ENCODE assay signal across 7 mouse cellular contexts in genomic region chr11:107416561-107416926, GRCm38 (mm10). TPM values are rescaled to one million over a fixed set of nuclear protein-coding genes. Genes with fewer than 3 reads are reported as not detected.
DNase-seq lines count a peak whose midpoint lies in the region; ATAC-seq and TF ChIP-seq lines count a peak whose summit lies in the region.

No protein-coding gene starts in this region.

- peak overlapping the region; percentile 31; the same call in 1 of the 2 replicates for H3K27ac ChIP-seq in embryonic facial prominence, embryonic 11.5 days (replicated peaks; ENCODE audit: low read depth, low read length)
- H3K27ac ChIP-seq in layer of hippocampus, adult 2 months, result peak overlapping the region; percentile 88
- H3K27ac ChIP-seq in neural tube, embryonic 13.5 days (replicated peaks), result peak overlapping the region; percentile 66

- H3K9ac ChIP-seq in embryonic facial prominence, embryonic 11.5 days (replicated peaks; ENCODE audit: low read length), result 0 out of 2 replicates have a peak overlapping the region, but pooled peaks have one; percentile 1
- H3K9ac ChIP-seq in neural tube, embryonic 13.5 days, result 0 out of 2 replicates have a peak overlapping the region, but pooled peaks have one; percentile 2

- H3K4me3 ChIP-seq in megakaryocyte, embryonic 14.5 days (replicated peaks), result peak overlapping the region; percentile 90
- no peak overlapping the region for H3K4me3 ChIP-seq in embryonic facial prominence, embryonic 11.5 days (ENCODE audit: low read depth, low read length)
- H3K4me3 ChIP-seq in layer of hippocampus, adult 2 months, result peak overlapping the region; percentile 13; the same call in 1 of the 2 replicates
- H3K4me3 ChIP-seq in neural tube, embryonic 13.5 days, result no peak overlapping the region

- TF ChIP-seq CTCF in layer of hippocampus, adult 2 months (conservative IDR thresholded peaks at IDR 0.05), result no peak

- no peaks in the 10 kb centered on the region for H3K27me3 ChIP-seq in megakaryocyte, embryonic 14.5 days (replicated peaks)
- H3K27me3 ChIP-seq in embryonic facial prominence, embryonic 11.5 days (ENCODE audit: control insufficient read depth, insufficient read depth, low read length), result no peaks in the 10 kb centered on the region
- H3K27me3 ChIP-seq in neural tube, embryonic 13.5 days, result no peaks in the 10 kb centered on the region

- ATAC-seq in megakaryocyte, adult 5-6 weeks (ENCODE audit: poor library complexity, severe bottlenecking), result no peak
- no peak for ATAC-seq in embryonic facial prominence, embryonic 11.5 days (replicated peaks; ENCODE audit: insufficient number of reproducible peaks, low FRiP score, low TSS enrichment, low read depth)
- ATAC-seq in neural tube, embryonic 13.5 days (ENCODE audit: low read depth), result 0 out of 2 replicates have a peak, but pooled peaks have one; percentile 42

- peak; percentile 41 for DNase-seq in embryonic facial prominence, embryonic 11.5 days (ENCODE audit: low spot score)
- peak; percentile 27 to 41 for DNase-seq in layer of hippocampus, adult 2 months (ENCODE audit: low spot score in 2 of 2)
- DNase-seq in gastrocnemius, postnatal 14 days, result no peak
- DNase-seq in lung, postnatal 4 days, result no peak

- no peaks in the 10 kb centered on the region for H3K9me3 ChIP-seq in megakaryocyte, embryonic 14.5 days
- no peaks in the 10 kb centered on the region for H3K9me3 ChIP-seq in embryonic facial prominence, embryonic 11.5 days (replicated peaks; ENCODE audit: control insufficient read depth, low read length)
- H3K9me3 ChIP-seq in neural tube, embryonic 13.5 days, result no peaks in the 10 kb centered on the region

- 14% methylated on average over 4 of the region's 4 CpGs for WGBS in embryonic facial prominence, embryonic 11.5 days
- 2% methylated on average over 4 of the region's 4 CpGs for WGBS in neural tube, embryonic 13.5 days

- intact Hi-C loops in gastrocnemius, postnatal 14 days (cut with DNase I; ENCODE audit: low total_unique reads), result no loop called here

- peaks cover 18% of the 10 kb centered on the region for H3K36me3 ChIP-seq in megakaryocyte, embryonic 14.5 days (replicated peaks; ENCODE audit: low read length)
- no peaks in the 10 kb centered on the region for H3K36me3 ChIP-seq in embryonic facial prominence, embryonic 11.5 days (replicated peaks; ENCODE audit: control insufficient read depth, insufficient read depth, low read depth, low read length)
- H3K36me3 ChIP-seq in neural tube, embryonic 13.5 days, result no peaks in the 10 kb centered on the region

- peaks cover 99% of the 10 kb centered on the region for H3K4me1 ChIP-seq in megakaryocyte, embryonic 14.5 days
- no peaks in the 10 kb centered on the region; the same call in 1 of the 2 replicates for H3K4me1 ChIP-seq in embryonic facial prominence, embryonic 11.5 days (ENCODE audit: control insufficient read depth, insufficient read depth, low read length)
- H3K4me1 ChIP-seq in neural tube, embryonic 13.5 days (replicated peaks), result peaks cover 57% of the 10 kb centered on the region

- H3K4me2 ChIP-seq in embryonic facial prominence, embryonic 11.5 days (ENCODE audit: low read depth, low read length), result no peak overlapping the region
- H3K4me2 ChIP-seq in neural tube, embryonic 13.5 days, result peak overlapping the region; percentile 37

RNA-seq across cellular contexts. Expression of gene Pitpnc1, which starts 54.0 kb away (rescaled TPM):
- 1.4 and 5.1 TPM in 2 replicates for polyA plus RNA-seq in megakaryocyte, embryonic 14.5 days (2012; ENCODE audit: insufficient read depth, low replicate concordance)
- total RNA-seq in megakaryocyte, adult 5-6 weeks (2015), result 14.5 and 15.4 TPM in 2 replicates
- 8.5 and 11.7 TPM in 2 replicates for total RNA-seq in megakaryocyte, adult 5-6 weeks (2017)
- polyA plus RNA-seq in embryonic facial prominence, embryonic 11.5 days (2014; fragmentation: Nextera tagmentation; extraction: Ambion mirVana), result 43.6 and 45.1 TPM in 2 replicates
- 10 to 100 TPM; 54.3 to 60.0 TPM for total RNA-seq in layer of hippocampus, adult 2 months (2021)
- polyA plus RNA-seq in neural tube, embryonic 13.5 days (2015; fragmentation: Nextera tagmentation; extraction: Ambion mirVana), result 39.2 and 40.3 TPM in 2 replicates
- total RNA-seq in gastrocnemius, postnatal 14 days (2021), result 10 to 100 TPM; 57.4 to 66.8 TPM

Comparison
In these comparisons a context has a peak if more than half of its experiments do, and no peak if none do; other contexts are left out.
1. H3K4me3 ChIP-seq: peak in megakaryocyte, embryonic 14.5 days (single experiment) and layer of hippocampus, adult 2 months (single experiment); none in embryonic facial prominence, embryonic 11.5 days (single experiment) and neural tube, embryonic 13.5 days (single experiment).
2. DNase-seq: peak in embryonic facial prominence, embryonic 11.5 days (single experiment) and layer of hippocampus, adult 2 months (2 of 2); none in gastrocnemius, postnatal 14 days (single experiment) and lung, postnatal 4 days (0 of 2).
3. H3K27ac ChIP-seq: peak in every context shown above with its lines; median percentile 88 in layer of hippocampus, adult 2 months; 66 in neural tube, embryonic 13.5 days; 31 in embryonic facial prominence, embryonic 11.5 days.